Mouse (Mus musculus) ES-E14 (cell line): Measurements from ENCODE around the gene Creg2. TPM values are rescaled to one million over a fixed set of nuclear protein-coding genes. Genes with fewer than 3 reads are reported as not detected.
"Not testable (repeated sequence)": the region's sequence is repeated elsewhere in the genome, so short reads cannot be mapped to it uniquely, and the experiment has no call there.

Experiments
- DNase-seq: peaks from one replicate; pipeline ENCODE4 v3.0.0-alpha.2; 2013; ENCODE audit warnings: low read depth, low spot score
- H3K27ac ChIP-seq: 2 replicates; pipeline ENCODE4 v1.5.1; 2012; ENCODE audit warnings: low read depth, mild to moderate bottlenecking, low read length, moderate library complexity, mixed read lengths; ENCODE audit not compliant: poor library complexity, insufficient read depth, severe bottlenecking
- H3K36me3 ChIP-seq: 2 replicates; pipeline ENCODE4 v1.6.1; 2012; ENCODE audit warnings: mild to moderate bottlenecking, low read length, moderate library complexity, mixed read lengths; ENCODE audit not compliant: control insufficient read depth, poor library complexity, insufficient read depth, severe bottlenecking
- H3K4me1 ChIP-seq, 2 experiments: fragments of 150-350 bp in 1 of 2; sonication (generic) in 1 of 2; 2 replicates each; pipeline ENCODE4 v1.6.1; 2012; ENCODE audit warnings: low read length in 2 of 2, mild to moderate bottlenecking in 1 of 2, mixed read lengths in 1 of 2; ENCODE audit not compliant: control insufficient read depth in 2 of 2, insufficient read depth in 2 of 2, poor library complexity in 1 of 2
- H3K4me3 ChIP-seq, 2 experiments: fragments of 150-350 bp in 1 of 2; sonication (generic) in 1 of 2; 2 replicates each; pipeline ENCODE4 v1.5.1; 2012; ENCODE audit warnings: low read length in 2 of 2, low read depth in 1 of 2, mild to moderate bottlenecking in 1 of 2, mixed read lengths in 1 of 2; ENCODE audit not compliant: insufficient read depth in 1 of 2, poor library complexity in 1 of 2, severe bottlenecking in 1 of 2
- H3K9ac ChIP-seq: 2 replicates; pipeline ENCODE4 v1.6.1; 2012; ENCODE audit warnings: low read depth, mild to moderate bottlenecking, low read length, mixed read lengths; ENCODE audit not compliant: poor library complexity, insufficient read depth, severe bottlenecking
- H3K9me3 ChIP-seq: fragments of 150-350 bp; sonication (generic); 2 replicates; pipeline ENCODE4 v1.6.1; 2012; ENCODE audit warnings: low read depth, mild to moderate bottlenecking, low read length; ENCODE audit not compliant: control insufficient read depth, insufficient read depth
- CHD2 ChIP-seq: IDR thresholded peaks from 2 replicates; pipeline ENCODE4 v1.6.1; 2014; ENCODE audit warnings: mild to moderate bottlenecking, low read depth, low read length, inconsistent platforms
- HCFC1 ChIP-seq: IDR thresholded peaks from 2 replicates; pipeline ENCODE4 v1.6.1; 2012; ENCODE audit warnings: low read length, inconsistent platforms, borderline replicate concordance; ENCODE audit not compliant: insufficient read depth
- MAFK ChIP-seq: IDR thresholded peaks from 2 replicates; pipeline ENCODE4 v1.6.1; 2014; ENCODE audit warnings: mild to moderate bottlenecking, low read depth, low read length, inconsistent platforms; ENCODE audit not compliant: insufficient read depth
- ZC3H11A ChIP-seq: IDR thresholded peaks from 2 replicates; pipeline ENCODE4 v1.6.1; 2012; ENCODE audit warnings: low read depth, mild to moderate bottlenecking, inconsistent platforms, low read length, borderline replicate concordance
- ZNF384 ChIP-seq: IDR thresholded peaks from 2 replicates; pipeline ENCODE4 v1.6.1; 2012; ENCODE audit warnings: low read depth, low read length, inconsistent platforms
- in situ Hi-C, 2 experiments: fragments of 600-800 bp; cut with MboI; formaldehyde crosslinking; loops; one replicate each; pipeline ENCODE4 v1.15.1; 2025; ENCODE audit warnings: low sequenced_read_pairs in 2 of 2, inconsistent platforms in 1 of 2; ENCODE audit not compliant: unreplicated experiment in 2 of 2
- total RNA-seq: library from RNA; depleted of rRNA; stranded (reverse); fragments of 300-350 nt; gene quantifications from 2 replicates; pipeline ENCODE4 v1.2.3, GENCODE M21; 2012

Gene Creg2
- total RNA-seq, 1 experiment, result 0.22 TPM

- no peak overlapping the region for H3K27ac ChIP-seq
- H3K4me1 ChIP-seq, result no peaks in the 10 kb centered on the region; a peak in 1 of 4 replicates
- no peak for TF ChIP-seq ZC3H11A
- no peak for TF ChIP-seq MAFK
- no peak for TF ChIP-seq CHD2
- TF ChIP-seq ZNF384, result no peak
- TF ChIP-seq HCFC1, result no peak
- no peak overlapping the region for H3K9ac ChIP-seq
- no peaks in the 10 kb centered on the region for H3K9me3 ChIP-seq
- no peak overlapping the region for H3K4me3 ChIP-seq
- no peak for DNase-seq
- in situ Hi-C loops, result no loop called here
- H3K36me3 ChIP-seq, result no peaks in the 10 kb centered on the region
Measured at GRCm38 (mm10) chr1:39663050-39663449, 11.8 kb upstream of the Creg2 start.

DNA sequence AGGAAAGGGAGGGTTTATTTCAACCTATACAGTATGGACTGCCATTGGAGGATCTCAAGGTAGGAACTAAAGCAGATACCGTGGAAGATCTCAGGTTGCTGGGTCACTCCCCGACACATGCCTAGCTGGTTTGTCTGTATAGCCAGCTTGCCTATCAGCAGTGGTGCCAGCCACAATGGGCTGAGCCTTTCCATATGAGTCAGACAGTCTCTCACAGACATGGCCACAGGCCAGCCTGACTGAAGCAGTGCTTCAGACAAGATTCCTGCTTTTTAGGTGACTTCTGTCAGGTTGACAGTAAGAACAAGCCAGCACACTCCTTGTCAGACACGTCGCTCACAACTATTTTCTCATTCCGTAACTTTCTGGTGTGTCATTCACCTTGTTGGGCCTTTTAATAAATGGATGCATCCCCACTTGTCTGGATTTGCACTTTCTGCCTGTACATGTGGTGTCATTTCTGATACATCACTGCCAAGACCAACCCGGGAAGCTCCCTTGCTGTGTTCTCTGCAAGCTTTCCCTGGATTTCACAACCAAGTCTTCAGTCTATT is 5.8 kb upstream of the Creg2 start:
- in situ Hi-C loops, result no loop called here
- no peaks in the 10 kb centered on the region for H3K36me3 ChIP-seq
- no peak overlapping the region for H3K9ac ChIP-seq
- no peaks in the 10 kb centered on the region for H3K4me1 ChIP-seq
- no peak overlapping the region for H3K27ac ChIP-seq
- no peak for DNase-seq
- no peaks in the 10 kb centered on the region for H3K9me3 ChIP-seq
- H3K4me3 ChIP-seq, result no peak overlapping the region; a peak in 1 of 4 replicates
- TF ChIP-seq HCFC1, result no peak
- no peak for TF ChIP-seq CHD2
- TF ChIP-seq ZC3H11A, result no peak
- TF ChIP-seq ZNF384, result no peak

GRCm38 (mm10) chr1:39654901-39655300 is 3.6 kb upstream of the Creg2 start:
- H3K4me3 ChIP-seq, result peak overlapping the region; percentile 55 to 56; a peak in 3 of 4 replicates
- peak overlapping the region; percentile 56; the same call in 1 of the 2 replicates for H3K9ac ChIP-seq
- H3K9me3 ChIP-seq, DNase-seq, H3K4me1 ChIP-seq, H3K27ac ChIP-seq, in situ Hi-C loops, H3K36me3 ChIP-seq: not testable (repeated sequence)

DNA sequence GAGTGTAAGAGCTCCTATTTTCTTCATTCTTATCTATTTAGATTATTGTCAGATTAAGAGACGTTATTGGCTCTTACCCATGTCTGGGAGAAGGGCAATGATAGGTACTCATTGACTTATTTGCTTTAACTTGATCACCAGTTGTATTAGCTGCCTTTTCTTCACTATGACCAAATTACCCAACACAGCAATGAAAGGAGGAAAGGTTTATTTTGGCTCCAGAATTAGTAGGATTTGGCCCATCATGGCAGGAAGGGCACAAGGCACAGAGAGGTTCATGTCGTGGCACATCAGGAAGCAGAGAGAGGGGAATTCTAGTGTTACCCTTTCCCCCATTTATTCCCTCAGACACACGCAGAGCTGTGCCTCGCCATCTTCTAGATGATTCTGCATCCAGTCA is 1.8 kb upstream of the Creg2 start:
- in situ Hi-C loops, result no loop called here
- H3K4me3 ChIP-seq, result no peak overlapping the region
- DNase-seq, result no peak
- no peak for TF ChIP-seq ZC3H11A
- H3K36me3 ChIP-seq, result no peaks in the 10 kb centered on the region
- no peak overlapping the region for H3K27ac ChIP-seq
- peaks cover 0 to 9% of the 10 kb centered on the region in 2 experiments; a peak in 1 of 4 replicates for H3K4me1 ChIP-seq
- no peaks in the 10 kb centered on the region for H3K9me3 ChIP-seq
- H3K9ac ChIP-seq, result no peak overlapping the region

DNA sequence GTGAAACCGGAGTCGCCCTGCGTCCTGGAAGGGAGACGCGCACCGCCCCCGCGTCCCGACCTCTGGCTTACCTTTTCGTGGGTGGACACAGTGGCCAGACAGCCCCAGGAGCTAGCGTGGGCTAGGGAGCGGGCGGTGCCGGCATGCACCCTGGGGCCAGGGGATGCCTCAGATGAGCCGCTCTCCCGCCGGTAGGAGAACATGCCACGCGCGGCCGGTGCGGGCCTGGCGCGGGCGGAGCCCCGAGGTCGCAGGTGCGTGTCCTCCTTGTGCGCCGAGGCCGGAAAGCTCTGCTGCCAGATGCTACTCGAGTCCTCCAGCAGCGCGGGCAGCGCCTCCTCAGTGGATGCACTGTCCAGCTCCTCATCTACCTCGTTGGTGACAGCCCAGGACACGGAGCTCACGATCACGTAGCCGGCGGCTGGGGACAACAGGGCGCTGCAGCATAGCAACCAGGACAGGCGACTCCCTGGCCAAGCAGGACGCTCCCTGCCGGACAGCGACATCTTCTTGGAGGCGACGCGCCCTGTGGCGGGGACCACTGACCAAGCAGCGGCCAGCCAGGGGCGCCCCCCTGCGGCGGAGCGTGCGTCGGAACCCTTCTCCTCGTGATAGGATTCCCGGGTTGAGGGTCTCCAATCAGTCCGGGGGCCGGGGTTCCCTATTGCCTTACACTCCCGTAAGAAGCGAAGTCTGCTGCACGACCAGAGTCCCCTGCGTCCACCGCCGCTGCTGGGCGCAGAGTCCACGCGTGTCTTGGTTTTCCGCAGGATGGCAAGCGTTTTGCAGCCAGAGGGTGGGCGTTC is 636 bp downstream of the Creg2 start:
- Histone ChIP-seq H3K27ac (no peak overlapping the region), H3K4me1 (peaks cover 0 to 9% of the 10 kb centered on the region in 2 experiments; a peak in 1 of 4 replicates), H3K9me3 (no peaks in the 10 kb centered on the region), H3K4me3 (peak overlapping the region; percentile 72 to 74), H3K36me3 (no peaks in the 10 kb centered on the region), H3K9ac (peak overlapping the region; percentile 51)
- no peak for TF ChIP-seq HCFC1
- TF ChIP-seq ZC3H11A, result no peak
- in situ Hi-C loops, result no loop called here
- no peak for DNase-seq
